In the genomic region with DNA sequence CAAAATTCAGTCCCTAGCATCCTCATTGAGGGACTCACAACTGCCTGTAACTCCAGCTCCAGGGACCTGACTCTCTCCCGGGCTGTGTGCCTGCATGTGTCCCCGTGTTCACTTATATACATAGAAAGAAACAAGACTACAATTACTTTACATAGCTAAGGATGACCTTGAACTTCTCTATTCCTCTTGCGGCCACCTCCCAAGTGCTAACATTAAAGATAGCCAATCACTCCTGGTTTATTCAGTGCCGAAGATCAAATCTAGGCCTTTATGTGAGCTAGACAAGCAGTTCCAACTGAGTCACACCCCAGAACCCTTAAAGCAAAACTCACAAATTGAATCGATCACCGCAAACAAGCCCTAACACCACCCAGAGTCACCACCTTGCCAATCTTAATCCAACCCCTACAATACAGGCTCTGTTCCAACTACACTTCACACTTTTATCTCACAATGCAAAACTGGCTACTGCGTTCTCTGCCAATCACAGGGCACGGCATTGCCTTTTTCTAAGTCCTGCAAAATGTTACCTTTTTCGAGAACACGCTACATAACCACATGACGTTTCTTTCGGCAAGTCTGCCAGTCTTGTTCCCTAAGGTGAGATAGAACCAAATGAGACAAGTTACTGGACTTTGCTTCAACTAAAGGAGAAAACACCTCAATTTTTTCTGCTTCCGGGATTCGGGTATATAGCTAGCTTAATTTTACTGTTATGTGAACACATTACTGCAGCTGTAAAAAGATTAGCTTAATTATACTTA, we compare ENCODE assay signal across 8 mouse cellular contexts. TPM values are rescaled to one million over a fixed set of nuclear protein-coding genes. Genes with fewer than 3 reads are reported as not detected.
A peak's percentile ranks its signal among the peaks of the same experiment; 100 is the strongest.
DNase-seq lines count a peak whose midpoint lies in the region; ATAC-seq and TF ChIP-seq lines count a peak whose summit lies in the region.

No protein-coding gene starts in this region.

- no peak overlapping the region for H3K27ac ChIP-seq in embryonic facial prominence, embryonic 15.5 days (replicated peaks)
- peak overlapping the region; percentile 28 for H3K27ac ChIP-seq in intestine, postnatal 0 days (ENCODE audit: low read depth, low read length)
- H3K27ac ChIP-seq in neural tube, embryonic 14.5 days (ENCODE audit: low read depth, low read length): no peak overlapping the region

- TF ChIP-seq CTCF in lung, adult 2 months (IDR thresholded peaks at IDR 0.05; ENCODE audit: insufficient read depth, low read length): no peak
- TF ChIP-seq CTCF in intestine, postnatal 0 days (IDR thresholded peaks at IDR 0.05; ENCODE audit: low read depth): no peak

- no peak for TF ChIP-seq POLR2A in lung, adult 2 months (IDR thresholded peaks at IDR 0.05; ENCODE audit: borderline replicate concordance, extremely low read depth, low read depth, low read length)

- ATAC-seq in embryonic facial prominence, embryonic 15.5 days (ENCODE audit: insufficient number of reproducible peaks, low FRiP score, low TSS enrichment, low read depth): no peak
- ATAC-seq in intestine, postnatal 0 days: no peak
- ATAC-seq in neural tube, embryonic 14.5 days (ENCODE audit: low read depth): no peak
- ATAC-seq in monocyte, adult 5-6 weeks (replicated peaks; ENCODE audit: insufficient number of reproducible peaks, low FRiP score, low TSS enrichment, poor library complexity, severe bottlenecking): no peak

- peak overlapping the region; percentile 85 for H3K4me2 ChIP-seq in embryonic facial prominence, embryonic 15.5 days (replicated peaks)
- H3K4me2 ChIP-seq in intestine, postnatal 0 days (replicated peaks; ENCODE audit: low read depth): peak overlapping the region; percentile 82
- H3K4me2 ChIP-seq in neural tube, embryonic 14.5 days (ENCODE audit: low read depth, low read length): peak overlapping the region; percentile 66

- H3K4me3 ChIP-seq in lung, adult 2 months (replicated peaks; ENCODE audit: extremely low read depth, low read depth, low read length): peak overlapping the region; percentile 12
- H3K4me3 ChIP-seq in embryonic facial prominence, embryonic 15.5 days (replicated peaks): peak overlapping the region; percentile 88
- peak overlapping the region; percentile 86 for H3K4me3 ChIP-seq in intestine, postnatal 0 days (ENCODE audit: low read depth, low read length)
- peak overlapping the region; percentile 68 for H3K4me3 ChIP-seq in neural tube, embryonic 14.5 days (ENCODE audit: low read depth, low read length)

- peaks cover 42% of the 10 kb centered on the region for H3K36me3 ChIP-seq in embryonic facial prominence, embryonic 15.5 days
- H3K36me3 ChIP-seq in intestine, postnatal 0 days (ENCODE audit: control insufficient read depth, insufficient read depth): peaks cover 43% of the 10 kb centered on the region
- H3K36me3 ChIP-seq in neural tube, embryonic 14.5 days (ENCODE audit: control insufficient read depth, insufficient read depth, low read length): peaks cover 25% of the 10 kb centered on the region

- DNase-seq in lung, adult 2 months: no peak
- DNase-seq in lung, adult 18-20 months: no peak
- no peak for DNase-seq in cerebellum, adult 8-10 months
- no peak for DNase-seq in layer of hippocampus, adult 11-12 months (ENCODE audit: low spot score)

- 57% methylated on average over 14 of the region's 14 CpGs for WGBS in lung, adult 2 months
- 64% methylated on average over 14 of the region's 14 CpGs for WGBS in embryonic facial prominence, embryonic 15.5 days
- 36% methylated on average over 14 of the region's 14 CpGs for whole genome bisulfite sequencing in intestine, postnatal 0 days
- WGBS in neural tube, embryonic 14.5 days: 77% methylated on average over 14 of the region's 14 CpGs

- no peaks in the 10 kb centered on the region for H3K27me3 ChIP-seq in embryonic facial prominence, embryonic 15.5 days
- H3K27me3 ChIP-seq in intestine, postnatal 0 days (replicated peaks; ENCODE audit: control insufficient read depth, insufficient read depth, low read length): no peaks in the 10 kb centered on the region
- no peaks in the 10 kb centered on the region for H3K27me3 ChIP-seq in neural tube, embryonic 14.5 days (ENCODE audit: control insufficient read depth, insufficient read depth, low read length)

- H3K9ac ChIP-seq in embryonic facial prominence, embryonic 15.5 days: peak overlapping the region; percentile 23; the same call in 1 of the 2 replicates
- H3K9ac ChIP-seq in intestine, postnatal 0 days (ENCODE audit: low read depth, low read length): peak overlapping the region; percentile 34; the same call in 1 of the 2 replicates
- peak overlapping the region; percentile 61; the same call in 1 of the 2 replicates for H3K9ac ChIP-seq in neural tube, embryonic 14.5 days (replicated peaks; ENCODE audit: low read depth, low read length)

- H3K4me1 ChIP-seq in lung, adult 2 months (ENCODE audit: control insufficient read depth, insufficient read depth, low read length): peaks cover 4% of the 10 kb centered on the region
- H3K4me1 ChIP-seq in embryonic facial prominence, embryonic 15.5 days: peaks cover 24% of the 10 kb centered on the region
- no peaks in the 10 kb centered on the region for H3K4me1 ChIP-seq in intestine, postnatal 0 days (replicated peaks; ENCODE audit: control insufficient read depth, insufficient read depth, low read length)
- H3K4me1 ChIP-seq in neural tube, embryonic 14.5 days (ENCODE audit: control insufficient read depth, insufficient read depth, low read length): peaks cover 19% of the 10 kb centered on the region

- H3K9me3 ChIP-seq in embryonic facial prominence, embryonic 15.5 days (replicated peaks): no peaks in the 10 kb centered on the region
- no peaks in the 10 kb centered on the region for H3K9me3 ChIP-seq in intestine, postnatal 0 days (ENCODE audit: control insufficient read depth)
- no peaks in the 10 kb centered on the region for H3K9me3 ChIP-seq in neural tube, embryonic 14.5 days (ENCODE audit: control insufficient read depth, low read length)

RNA-seq across cellular contexts. Expression of gene Tbrg4, which starts 1.1 kb away (rescaled TPM):
- polyA plus RNA-seq in lung, adult 2 months (2012; rRNA removed): 51.6 and 53.3 TPM in 2 replicates
- 36.0 and 40.4 TPM in 2 replicates for polyA plus RNA-seq in embryonic facial prominence, embryonic 15.5 days (2015; fragmentation: Nextera tagmentation; extraction: Ambion mirVana)
- polyA plus RNA-seq in intestine, postnatal 0 days (2015; fragmentation: Nextera tagmentation; extraction: Ambion mirVana): 30.8 and 32.6 TPM in 2 replicates
- 30.6 and 33.4 TPM in 2 replicates for polyA plus RNA-seq in neural tube, embryonic 14.5 days (2014; fragmentation: Nextera tagmentation; extraction: Ambion mirVana)
- 14.7 to 21.2 TPM (median 15.2 TPM) in 3 replicates for total RNA-seq in monocyte, adult 5-6 weeks (2017)

RNA-seq across cellular contexts. Expression of gene Wap, which starts 13.6 kb away (rescaled TPM):
- not detected in 2 replicates for polyA plus RNA-seq in lung, adult 2 months (2012; rRNA removed)
- polyA plus RNA-seq in embryonic facial prominence, embryonic 15.5 days (2015; fragmentation: Nextera tagmentation; extraction: Ambion mirVana): not detected in 2 replicates
- polyA plus RNA-seq in intestine, postnatal 0 days (2015; fragmentation: Nextera tagmentation; extraction: Ambion mirVana): 1.3 and 4.3 TPM in 2 replicates
- polyA plus RNA-seq in neural tube, embryonic 14.5 days (2014; fragmentation: Nextera tagmentation; extraction: Ambion mirVana): not detected in 2 replicates
- total RNA-seq in monocyte, adult 5-6 weeks (2017): not detected in 3 replicates

RNA-seq across cellular contexts. Expression of gene Nacad, which starts 18.9 kb away (rescaled TPM):
- polyA plus RNA-seq in lung, adult 2 months (2012; rRNA removed): 2.8 and 4.4 TPM in 2 replicates
- 2.2 and 3.5 TPM in 2 replicates for polyA plus RNA-seq in embryonic facial prominence, embryonic 15.5 days (2015; fragmentation: Nextera tagmentation; extraction: Ambion mirVana)
- polyA plus RNA-seq in intestine, postnatal 0 days (2015; fragmentation: Nextera tagmentation; extraction: Ambion mirVana): 4.0 and 4.8 TPM in 2 replicates
- 77.6 and 96.8 TPM in 2 replicates for polyA plus RNA-seq in neural tube, embryonic 14.5 days (2014; fragmentation: Nextera tagmentation; extraction: Ambion mirVana)
- 0.78 to 2.7 TPM (median 0.85 TPM) in 3 replicates for total RNA-seq in monocyte, adult 5-6 weeks (2017)

RNA-seq across cellular contexts. Expression of gene Ramp3, which starts 33.5 kb away (rescaled TPM):
- 8.3 and 8.7 TPM in 2 replicates for polyA plus RNA-seq in lung, adult 2 months (2012; rRNA removed)
- 14.1 and 18.2 TPM in 2 replicates for polyA plus RNA-seq in embryonic facial prominence, embryonic 15.5 days (2015; fragmentation: Nextera tagmentation; extraction: Ambion mirVana)
- polyA plus RNA-seq in intestine, postnatal 0 days (2015; fragmentation: Nextera tagmentation; extraction: Ambion mirVana): 2.8 and 2.9 TPM in 2 replicates
- 26.3 and 26.6 TPM in 2 replicates for polyA plus RNA-seq in neural tube, embryonic 14.5 days (2014; fragmentation: Nextera tagmentation; extraction: Ambion mirVana)
- not detected in 3 replicates for total RNA-seq in monocyte, adult 5-6 weeks (2017)

Comparison
In these comparisons a context has a peak if more than half of its experiments do, and no peak if none do; other contexts are left out.
1. H3K4me3 ChIP-seq: peak in every context shown above with its lines; median percentile 88 in embryonic facial prominence, embryonic 15.5 days; 86 in intestine, postnatal 0 days; 68 in neural tube, embryonic 14.5 days; 12 in lung, adult 2 months.
2. RNA of gene Nacad, which starts 18.9 kb away (polyA plus RNA-seq): 77.6 to 96.8 TPM in neural tube, embryonic 14.5 days; 4.0 to 4.8 TPM in intestine, postnatal 0 days, 2.8 to 4.4 TPM in lung, adult 2 months and 2.2 to 3.5 TPM in embryonic facial prominence, embryonic 15.5 days; every median in the first group is over 10 times any median in the second.
3. Peak in every context shown above with its lines, with median percentiles within 50 percentile points of each other: H3K4me2 ChIP-seq and H3K9ac ChIP-seq.